Mouse (Mus musculus): Measurements from ENCODE around the gene Kctd5.

- TF ChIP-seq CTCF (IDR thresholded peaks at IDR 0.05; ENCODE audit: insufficient read depth, low read length): no peak
- TF ChIP-seq POLR2A (IDR thresholded peaks at IDR 0.05; ENCODE audit: borderline replicate concordance, extremely low read depth, low read depth, low read length): no peak
Observed at GRCm38 (mm10) chr17:24005049-24005448, 68.2 kb downstream of the Kctd5 start.

Measured in lung, adult 2 months (tissue).